Mouse (Mus musculus) cortical plate, adult 2 months (tissue): ENCODE data around the gene Tenm2.

Experiments used
- CTCF ChIP-seq: fragments of 200-500 bp; IDR thresholded peaks from 2 replicates; pipeline ENCODE4 v1.5.1; 2011; ENCODE audit warnings: mild to moderate bottlenecking, control low read depth, low read length; ENCODE audit not compliant: insufficient read depth; ENCODE audit errors: extremely low read depth
- POLR2A ChIP-seq: fragments of 200-500 bp; IDR thresholded peaks from 2 replicates; pipeline ENCODE4 v1.6.1; 2011; ENCODE audit warnings: mild to moderate bottlenecking, low read length, control low read depth; ENCODE audit not compliant: insufficient read depth; ENCODE audit errors: extremely low read depth

DNA sequence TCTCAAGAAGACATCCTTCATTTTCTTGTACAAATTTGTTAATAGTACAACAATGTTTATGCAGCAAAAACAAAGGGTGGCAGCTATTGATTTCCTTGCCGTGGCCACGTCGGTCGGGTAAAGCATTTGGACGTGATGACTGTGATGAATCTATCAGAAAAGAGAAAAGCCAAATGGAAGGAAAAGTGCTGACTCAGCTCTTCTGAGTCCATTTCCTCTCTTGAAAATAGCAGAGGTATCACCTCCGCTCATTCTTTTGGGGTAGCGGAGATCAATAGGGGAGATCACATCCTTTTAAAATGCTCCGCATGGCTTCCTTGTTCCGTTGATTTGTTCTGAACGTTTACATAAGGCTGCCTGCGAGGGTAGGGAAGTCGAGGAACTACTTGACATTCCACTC lies 1090.7 kb downstream of the Tenm2 start:
- TF ChIP-seq POLR2A (no peak), CTCF (no peak)
